Mouse (Mus musculus) liver, embryonic 16.5 days (tissue): ENCODE measurements around the gene Ly86. TPM values are rescaled to one million over a fixed set of nuclear protein-coding genes. Genes with fewer than 3 reads are reported as not detected.

ENCODE experiments used
- ATAC-seq: fragments of 200-750 bp; cut with Nextera tagmentation; 2 replicates; pipeline ENCODE4 v1.8.0; 2017; ENCODE audit warnings: low read depth, mild to moderate bottlenecking, moderate number of reproducible peaks, moderate library complexity
- H3K27ac ChIP-seq: fragments of 300-500 bp; sonication (generic); 2 replicates; pipeline ENCODE4 v1.5.1; 2014; ENCODE audit warnings: mild to moderate bottlenecking, low read length
- H3K27me3 ChIP-seq: fragments of 300-500 bp; sonication (generic); 2 replicates; pipeline ENCODE4 v1.6.1; 2014; ENCODE audit warnings: low read depth, low read length, mixed read lengths; ENCODE audit not compliant: control insufficient read depth, insufficient read depth
- H3K36me3 ChIP-seq: fragments of 300-500 bp; sonication (generic); 2 replicates; pipeline ENCODE4 v1.6.1; 2014; ENCODE audit warnings: mild to moderate bottlenecking; ENCODE audit not compliant: control insufficient read depth, insufficient read depth
- H3K4me1 ChIP-seq: fragments of 300-500 bp; sonication (generic); 2 replicates; pipeline ENCODE4 v1.6.1; 2014; ENCODE audit warnings: low read depth, low read length, mixed read lengths; ENCODE audit not compliant: control insufficient read depth
- H3K4me2 ChIP-seq: fragments of 300-500 bp; sonication (generic); 2 replicates; pipeline ENCODE4 v1.6.1; 2014; ENCODE audit warnings: low read depth, low read length, mixed read lengths
- H3K4me3 ChIP-seq: fragments of 300-500 bp; sonication (generic); 2 replicates; pipeline ENCODE4 v1.5.1; 2014; ENCODE audit warnings: low read depth, mild to moderate bottlenecking, low read length
- H3K9ac ChIP-seq: fragments of 300-500 bp; sonication (generic); 2 replicates; pipeline ENCODE4 v1.6.1; 2014; ENCODE audit warnings: low read depth, low read length
- H3K9me3 ChIP-seq: fragments of 300-500 bp; sonication (generic); replicated peaks from 2 replicates; pipeline ENCODE4 v1.6.1; 2016; ENCODE audit warnings: low read length; ENCODE audit not compliant: control insufficient read depth
- WGBS: fragments of 180-500 bp; shearing (Covaris S2); extraction: QIAGEN DNeasy Blood & Tissue Kit; methylation state at CpG from one replicate; pipeline ENCODE4 v1.1.7; 2014; ENCODE audit not compliant: insufficient replicate concordance; 5-methylcytosine and 5-hydroxymethylcytosine counted together
- polyA plus RNA-seq: library from polyadenylated mRNA; unstranded; fragments of >200 nt; fragmentation: Nextera tagmentation; extraction: Ambion mirVana; gene quantifications from 2 replicates; pipeline ENCODE4 v1.2.1, GENCODE M21; 2015

Ly86 gene
- polyA plus RNA-seq, 1 experiment from 2014 or later = 13.6 TPM

DNA sequence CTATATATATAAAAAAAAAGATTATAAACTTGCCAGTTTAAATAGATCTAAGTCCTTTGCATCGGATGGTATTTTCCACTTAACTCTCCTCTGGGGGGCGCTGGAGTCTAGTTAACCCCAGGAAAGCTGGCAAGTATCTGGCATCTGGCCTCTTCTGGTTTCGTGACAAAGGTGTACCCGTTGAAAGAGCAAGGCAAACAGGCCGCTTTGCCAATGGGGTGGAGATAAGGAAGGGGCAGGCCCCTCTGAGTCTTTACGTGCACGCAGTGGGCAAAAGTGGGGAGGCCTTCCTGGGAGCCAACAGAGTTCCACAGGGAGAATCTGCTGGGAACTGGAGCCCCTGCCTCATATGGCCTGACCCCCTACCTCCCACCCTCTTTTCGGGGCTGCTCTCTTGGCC lies 122.8 kb downstream of the Ly86 start:
- Histone ChIP-seq H3K4me3 (no peak overlapping the region), H3K4me1 (peaks cover 2% of the 10 kb centered on the region), H3K27me3 (no peaks in the 10 kb centered on the region), H3K4me2 (peak overlapping the region; percentile 7; the same call in 1 of the 2 replicates), H3K9me3 (no peaks in the 10 kb centered on the region), H3K27ac (no peak overlapping the region), H3K36me3 (no peaks in the 10 kb centered on the region), H3K9ac (no peak overlapping the region)
- 0 out of 2 replicates have a peak, but pooled peaks have one; percentile 27 for ATAC-seq
- 9% methylated on average over 8 of the region's 8 CpGs for WGBS
